Mouse (Mus musculus): ENCODE results near the gene Hipk2.

Gene Hipk2

GRCm38 (mm10) chr6:38833721-38834120, 42.2 kb downstream of the Hipk2 start:
- no peak for DNase-seq (ENCODE audit: low read depth, low spot score)

GRCm38 (mm10) chr6:38829452-38829851, 46.5 kb downstream of the Hipk2 start:
- no peak for DNase-seq (ENCODE audit: low read depth, low spot score)

GRCm38 (mm10) chr6:38828211-38828610, 47.8 kb downstream of the Hipk2 start:
- DNase-seq (ENCODE audit: low read depth, low spot score), result no peak

GRCm38 (mm10) chr6:38827435-38827834, 48.5 kb downstream of the Hipk2 start:
- DNase-seq (ENCODE audit: low read depth, low spot score), result no peak

GRCm38 (mm10) chr6:38826857-38827256, 49.1 kb downstream of the Hipk2 start:
- DNase-seq (ENCODE audit: low read depth, low spot score), result no peak

GRCm38 (mm10) chr6:38825886-38826285, 50.1 kb downstream of the Hipk2 start:
- DNase-seq (ENCODE audit: low read depth, low spot score), result no peak

- DNase-seq (ENCODE audit: low read depth, low spot score), result no peak
Observed at GRCm38 (mm10) chr6:38823827-38824226, 52.1 kb downstream of the Hipk2 start.

- DNase-seq (ENCODE audit: low read depth, low spot score), result no peak
Observed at GRCm38 (mm10) chr6:38823164-38823563, 52.8 kb downstream of the Hipk2 start.

- DNase-seq (ENCODE audit: low read depth, low spot score), result no peak
Observed at GRCm38 (mm10) chr6:38821686-38822085, 54.3 kb downstream of the Hipk2 start.

GRCm38 (mm10) chr6:38820862-38821261, 55.1 kb downstream of the Hipk2 start:
- DNase-seq (ENCODE audit: low read depth, low spot score), result no peak

GRCm38 (mm10) chr6:38816216-38816615, 59.7 kb downstream of the Hipk2 start:
- DNase-seq (ENCODE audit: low read depth, low spot score), result no peak

GRCm38 (mm10) chr6:38815582-38815981, 60.4 kb downstream of the Hipk2 start:
- no peak for DNase-seq (ENCODE audit: low read depth, low spot score)

- no peak for DNase-seq (ENCODE audit: low read depth, low spot score)
Observed at GRCm38 (mm10) chr6:38814690-38815089, 61.3 kb downstream of the Hipk2 start.

GRCm38 (mm10) chr6:38811459-38812145, 64.4 kb downstream of the Hipk2 start:
- no peak for DNase-seq (ENCODE audit: low read depth, low spot score)

GRCm38 (mm10) chr6:38810121-38810475, 65.9 kb downstream of the Hipk2 start:
- no peak for DNase-seq (ENCODE audit: low read depth, low spot score)

GRCm38 (mm10) chr6:38809396-38810120, 66.4 kb downstream of the Hipk2 start:
- no peak for DNase-seq (ENCODE audit: low read depth, low spot score)

- DNase-seq (ENCODE audit: low read depth, low spot score), result no peak
Observed at GRCm38 (mm10) chr6:38808317-38808716, 67.6 kb downstream of the Hipk2 start.

- DNase-seq (ENCODE audit: low read depth, low spot score), result no peak
Observed at GRCm38 (mm10) chr6:38806963-38807445, 69.0 kb downstream of the Hipk2 start.

GRCm38 (mm10) chr6:38805612-38806011, 70.4 kb downstream of the Hipk2 start:
- DNase-seq (ENCODE audit: low read depth, low spot score), result no peak

- DNase-seq (ENCODE audit: low read depth, low spot score), result no peak
Observed at GRCm38 (mm10) chr6:38801252-38801651, 74.7 kb downstream of the Hipk2 start.

GRCm38 (mm10) chr6:38797548-38797947, 78.4 kb downstream of the Hipk2 start:
- DNase-seq (ENCODE audit: low read depth, low spot score), result no peak

GRCm38 (mm10) chr6:38796993-38797392, 79.0 kb downstream of the Hipk2 start:
- no peak for DNase-seq (ENCODE audit: low read depth, low spot score)

- no peak for DNase-seq (ENCODE audit: low read depth, low spot score)
Observed at GRCm38 (mm10) chr6:38796388-38796787, 79.6 kb downstream of the Hipk2 start.

Measured in ES-CJ7 (cell line).